Mouse (Mus musculus) intestine, embryonic 14.5 days (tissue): ENCODE data around the gene Resf1. TPM values are rescaled to one million over a fixed set of nuclear protein-coding genes. Genes with fewer than 3 reads are reported as not detected.

Experiments used
- ATAC-seq: fragments of 200-750 bp; cut with Nextera tagmentation; replicated peaks from 2 replicates; pipeline ENCODE4 v1.8.0; 2017; ENCODE audit warnings: low read depth, moderate number of reproducible peaks, moderate TSS enrichment, moderate library complexity; ENCODE audit not compliant: low FRiP score, low TSS enrichment
- DNase-seq: peaks from one replicate; pipeline ENCODE4 v3.0.0-alpha.2; 2018; ENCODE audit warnings: low spot score
- H3K27ac ChIP-seq: fragments of 300-500 bp; sonication (generic); 2 replicates; pipeline ENCODE4 v1.5.1; 2014; ENCODE audit warnings: low read depth, mild to moderate bottlenecking, control low read depth
- H3K27me3 ChIP-seq: fragments of 300-500 bp; sonication (generic); replicated peaks from 2 replicates; pipeline ENCODE4 v1.6.1; 2014; ENCODE audit warnings: low read length, control low read depth; ENCODE audit not compliant: control insufficient read depth, insufficient read depth
- H3K36me3 ChIP-seq: fragments of 300-500 bp; sonication (generic); 2 replicates; pipeline ENCODE4 v1.6.1; 2014; ENCODE audit warnings: low read length, control low read depth; ENCODE audit not compliant: control insufficient read depth, insufficient read depth
- H3K4me1 ChIP-seq: fragments of 300-500 bp; sonication (generic); replicated peaks from 2 replicates; pipeline ENCODE4 v1.6.1; 2014; ENCODE audit warnings: low read length, control low read depth, mixed read lengths; ENCODE audit not compliant: control insufficient read depth, insufficient read depth
- H3K4me2 ChIP-seq: fragments of 300-500 bp; sonication (generic); 2 replicates; pipeline ENCODE4 v1.6.1; 2014; ENCODE audit warnings: low read length
- H3K4me3 ChIP-seq: fragments of 300-500 bp; sonication (generic); 2 replicates; pipeline ENCODE4 v1.5.1; 2014; ENCODE audit warnings: low read depth, low read length, control low read depth, mixed read lengths
- H3K9ac ChIP-seq: fragments of 300-500 bp; sonication (generic); 2 replicates; pipeline ENCODE4 v1.6.1; 2014; ENCODE audit warnings: mild to moderate bottlenecking, low read length
- H3K9me3 ChIP-seq: fragments of 300-500 bp; sonication (generic); 2 replicates; pipeline ENCODE4 v1.6.1; 2016; ENCODE audit warnings: low read length, control low read depth; ENCODE audit not compliant: control insufficient read depth
- WGBS: fragments of 180-500 bp; shearing (Covaris S2); extraction: QIAGEN DNeasy Blood & Tissue Kit; methylation state at CpG from one replicate; pipeline ENCODE4 v1.1.7; 2014; 5-methylcytosine and 5-hydroxymethylcytosine counted together
- polyA plus RNA-seq: library from polyadenylated mRNA; unstranded; fragments of >200 nt; fragmentation: Nextera tagmentation; extraction: Ambion mirVana; gene quantifications from 2 replicates; pipeline ENCODE4 v1.2.1, GENCODE M21; 2014

The Resf1 gene
- polyA plus RNA-seq, 1 experiment from 2014 or later, result 45.9 TPM

DNA sequence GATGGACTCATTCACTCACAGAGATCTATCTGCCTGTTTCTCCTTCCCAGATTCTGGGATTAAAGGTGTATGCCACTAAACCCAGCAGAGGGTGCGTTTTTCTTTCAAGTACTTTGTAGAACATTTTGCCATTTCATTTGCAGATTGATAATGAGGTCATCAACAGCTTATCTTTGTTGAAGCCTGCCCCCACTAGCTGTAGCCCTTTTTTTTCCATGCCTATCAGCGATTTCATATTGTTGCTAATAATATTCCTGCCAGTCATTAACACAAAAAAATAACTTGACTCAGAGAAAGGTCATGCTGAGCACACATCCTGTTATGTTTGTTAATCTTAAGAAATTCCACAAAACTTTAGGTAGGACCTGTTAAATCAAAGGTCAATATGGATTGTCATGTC, 2.1 kb upstream of the Resf1 start:
- no peak overlapping the region for H3K4me2 ChIP-seq
- 0 out of 2 replicates have a peak, but pooled peaks cover 5% of the 10 kb centered on the region for H3K9me3 ChIP-seq
- DNase-seq (no peak), ATAC-seq (no peak)
- H3K36me3 ChIP-seq, result peaks cover 11% of the 10 kb centered on the region; the same call in 1 of the 2 replicates
- no peaks in the 10 kb centered on the region for H3K27me3 ChIP-seq
- WGBS, result 88% methylated on average over 2 of the region's 2 CpGs
- no peak overlapping the region for H3K27ac ChIP-seq
- no peak overlapping the region for H3K9ac ChIP-seq
- no peak overlapping the region for H3K4me3 ChIP-seq
- peaks cover 11% of the 10 kb centered on the region for H3K4me1 ChIP-seq

DNA sequence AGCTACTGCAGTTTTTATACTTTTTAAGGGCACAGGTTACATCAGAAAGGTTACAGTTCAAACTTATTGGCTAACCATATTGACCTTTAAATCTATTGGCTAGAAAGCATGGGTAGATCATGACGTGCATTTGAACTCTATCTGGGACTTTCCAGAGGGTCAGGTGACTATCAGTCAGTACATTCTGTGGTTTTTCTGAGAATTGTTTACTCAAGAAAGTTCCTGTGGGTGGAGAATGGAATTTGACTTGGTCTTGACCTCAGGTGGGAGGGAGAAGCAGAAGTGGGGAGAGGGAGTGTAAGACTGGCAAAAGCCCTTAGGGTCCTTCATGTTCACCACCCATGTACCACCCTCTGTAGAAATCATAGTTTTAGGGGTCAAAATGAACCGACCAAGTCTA, 1.4 kb upstream of the Resf1 start:
- Histone ChIP-seq H3K9me3 (0 out of 2 replicates have a peak, but pooled peaks cover 5% of the 10 kb centered on the region), H3K27me3 (no peaks in the 10 kb centered on the region), H3K4me3 (no peak overlapping the region), H3K4me1 (peaks cover 11% of the 10 kb centered on the region), H3K4me2 (no peak overlapping the region), H3K36me3 (peaks cover 18% of the 10 kb centered on the region), H3K27ac (no peak overlapping the region), H3K9ac (no peak overlapping the region)
- DNase-seq (no peak), ATAC-seq (no peak)
- WGBS, result 73% methylated on average over 2 of the region's 2 CpGs

DNA sequence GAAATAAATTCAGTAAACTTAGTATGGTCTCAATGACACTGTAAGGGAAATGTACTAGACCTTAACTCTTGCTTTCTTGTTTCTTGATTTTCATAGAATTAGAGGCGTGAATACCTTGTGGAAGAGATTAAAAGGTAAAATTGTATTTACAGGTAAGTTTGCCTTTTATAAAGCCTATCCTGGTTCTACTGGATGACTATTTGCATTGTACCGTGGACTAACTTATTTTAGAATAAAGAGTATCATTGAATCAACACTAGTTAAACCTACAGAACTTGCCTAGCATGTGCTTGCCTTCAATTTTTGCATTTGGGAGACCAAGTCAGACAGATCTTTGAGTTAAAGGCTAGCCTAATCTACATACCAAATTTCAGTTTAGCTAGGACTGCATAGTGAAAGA, 1.0 kb downstream of the Resf1 start:
- Histone ChIP-seq H3K27me3 (no peaks in the 10 kb centered on the region), H3K9me3 (0 out of 2 replicates have a peak, but pooled peaks cover 3% of the 10 kb centered on the region), H3K9ac (peak overlapping the region; percentile 97), H3K36me3 (peaks cover 31% of the 10 kb centered on the region), H3K27ac (peak overlapping the region; percentile 99; the same call in 1 of the 2 replicates), H3K4me2 (peak overlapping the region; percentile 86), H3K4me1 (peaks cover 11% of the 10 kb centered on the region), H3K4me3 (peak overlapping the region; percentile 92)
- WGBS, result 34% methylated on average over 2 of the region's 2 CpGs
- DNase-seq, result no peak
- ATAC-seq, result no peak

DNA sequence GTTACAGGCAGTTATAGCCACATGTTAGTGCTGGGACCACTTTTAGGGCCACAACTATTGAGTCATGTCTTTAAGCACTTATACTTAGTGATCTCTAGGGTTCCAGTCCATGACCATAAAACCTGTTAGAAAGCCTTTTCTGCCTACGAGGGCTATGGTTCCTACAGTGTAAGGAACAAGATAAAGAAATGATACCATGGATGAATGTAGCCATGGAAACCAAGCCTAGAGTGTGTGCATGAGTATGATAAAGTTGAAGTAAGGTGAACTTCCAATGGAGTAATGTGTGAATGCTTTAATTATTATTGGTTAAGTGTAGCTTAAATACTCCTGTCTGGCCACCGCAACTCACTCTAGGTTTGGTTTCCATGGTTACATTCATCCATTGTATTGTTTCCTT, 1.8 kb downstream of the Resf1 start:
- WGBS, result 81% methylated on average over 2 of the region's 2 CpGs
- DNase-seq (no peak), ATAC-seq (no peak)
- Histone ChIP-seq H3K4me3 (no peak overlapping the region; the same call in 1 of the 2 replicates), H3K36me3 (peaks cover 35% of the 10 kb centered on the region), H3K4me1 (peaks cover 11% of the 10 kb centered on the region), H3K27ac (no peak overlapping the region), H3K27me3 (no peaks in the 10 kb centered on the region), H3K4me2 (peak overlapping the region; percentile 86), H3K9me3 (no peaks in the 10 kb centered on the region), H3K9ac (no peak overlapping the region)

DNA sequence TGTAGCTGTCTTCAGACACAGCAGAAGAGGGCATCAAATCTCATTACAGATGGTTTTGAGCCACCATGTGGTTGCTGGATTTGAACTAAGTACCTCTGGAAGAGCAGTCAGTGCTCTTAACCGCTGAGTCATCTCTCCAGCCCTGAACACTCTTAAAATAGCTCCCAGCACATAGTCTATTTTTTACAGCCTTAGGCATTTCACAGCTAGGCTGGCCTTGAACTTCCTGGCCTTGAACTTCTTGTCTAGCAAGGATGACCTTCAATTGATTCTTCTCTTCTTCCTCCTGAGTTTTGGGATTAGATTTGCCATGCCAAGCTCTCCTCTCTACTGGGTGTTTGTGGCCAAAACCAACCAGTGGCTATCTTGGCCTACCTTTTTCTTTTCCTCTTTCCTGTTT, 2.6 kb downstream of the Resf1 start:
- WGBS, result 90% methylated on average over 1 of the region's 1 CpGs
- DNase-seq (no peak), ATAC-seq (no peak)
- Histone ChIP-seq H3K27me3 (no peaks in the 10 kb centered on the region), H3K36me3 (peaks cover 40% of the 10 kb centered on the region), H3K9me3 (no peaks in the 10 kb centered on the region), H3K27ac (no peak overlapping the region), H3K4me3 (no peak overlapping the region), H3K4me1 (peaks cover 11% of the 10 kb centered on the region), H3K4me2 (no peak overlapping the region), H3K9ac (no peak overlapping the region)

DNA sequence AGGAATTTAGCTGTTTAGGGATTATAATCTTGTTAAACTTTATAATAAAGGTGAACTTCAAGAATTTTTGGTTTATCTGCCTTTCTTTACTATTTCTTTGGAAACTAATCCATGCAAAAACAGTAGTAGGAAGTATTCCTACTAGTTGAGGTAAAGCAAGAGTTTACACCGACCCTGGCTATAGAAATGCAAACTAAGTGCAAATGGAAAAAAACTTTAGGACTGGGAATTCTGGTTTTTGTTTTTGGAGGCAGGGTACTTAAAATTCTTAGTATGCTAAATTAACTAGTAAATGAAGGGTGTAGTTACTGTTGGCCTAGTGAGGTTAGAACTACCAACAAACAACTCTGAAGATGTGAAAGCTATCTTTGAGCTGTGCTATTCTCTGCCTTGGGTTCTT, 3.0 kb downstream of the Resf1 start:
- Histone ChIP-seq H3K9ac (no peak overlapping the region), H3K27me3 (no peaks in the 10 kb centered on the region), H3K9me3 (no peaks in the 10 kb centered on the region), H3K27ac (no peak overlapping the region), H3K4me2 (no peak overlapping the region), H3K4me1 (peaks cover 11% of the 10 kb centered on the region), H3K4me3 (no peak overlapping the region), H3K36me3 (peaks cover 44% of the 10 kb centered on the region)
- no peak for DNase-seq
- WGBS, result 83% methylated on average over 1 of the region's 1 CpGs
- no peak for ATAC-seq

DNA sequence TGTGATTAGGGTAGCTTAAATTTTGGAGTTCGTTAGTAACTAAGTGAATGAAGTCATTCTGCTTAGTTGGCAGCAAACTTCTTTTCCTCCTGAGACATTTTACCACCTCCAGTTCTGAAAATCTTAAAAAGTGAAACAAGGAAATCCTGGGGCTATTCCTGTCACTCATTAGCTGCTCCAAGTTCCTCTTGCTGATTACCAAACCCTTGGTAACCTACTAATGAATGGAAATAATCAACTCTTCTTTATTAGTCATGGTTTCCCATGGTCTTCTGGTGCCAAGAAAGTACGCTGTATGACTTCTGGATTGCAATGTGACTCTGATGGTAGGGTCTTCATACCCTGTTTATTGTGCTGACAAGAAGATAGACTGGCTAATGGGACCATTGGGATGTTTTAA, 5.7 kb downstream of the Resf1 start:
- H3K9ac ChIP-seq, result no peak overlapping the region
- ATAC-seq (no peak), DNase-seq (no peak)
- H3K4me2 ChIP-seq, result no peak overlapping the region
- 88% methylated on average over 2 of the region's 2 CpGs for WGBS
- H3K27me3 ChIP-seq, result no peaks in the 10 kb centered on the region
- no peaks in the 10 kb centered on the region for H3K9me3 ChIP-seq
- H3K4me3 ChIP-seq, result no peak overlapping the region
- peaks cover 68% of the 10 kb centered on the region for H3K36me3 ChIP-seq
- no peak overlapping the region for H3K27ac ChIP-seq
- H3K4me1 ChIP-seq, result peaks cover 5% of the 10 kb centered on the region

DNA sequence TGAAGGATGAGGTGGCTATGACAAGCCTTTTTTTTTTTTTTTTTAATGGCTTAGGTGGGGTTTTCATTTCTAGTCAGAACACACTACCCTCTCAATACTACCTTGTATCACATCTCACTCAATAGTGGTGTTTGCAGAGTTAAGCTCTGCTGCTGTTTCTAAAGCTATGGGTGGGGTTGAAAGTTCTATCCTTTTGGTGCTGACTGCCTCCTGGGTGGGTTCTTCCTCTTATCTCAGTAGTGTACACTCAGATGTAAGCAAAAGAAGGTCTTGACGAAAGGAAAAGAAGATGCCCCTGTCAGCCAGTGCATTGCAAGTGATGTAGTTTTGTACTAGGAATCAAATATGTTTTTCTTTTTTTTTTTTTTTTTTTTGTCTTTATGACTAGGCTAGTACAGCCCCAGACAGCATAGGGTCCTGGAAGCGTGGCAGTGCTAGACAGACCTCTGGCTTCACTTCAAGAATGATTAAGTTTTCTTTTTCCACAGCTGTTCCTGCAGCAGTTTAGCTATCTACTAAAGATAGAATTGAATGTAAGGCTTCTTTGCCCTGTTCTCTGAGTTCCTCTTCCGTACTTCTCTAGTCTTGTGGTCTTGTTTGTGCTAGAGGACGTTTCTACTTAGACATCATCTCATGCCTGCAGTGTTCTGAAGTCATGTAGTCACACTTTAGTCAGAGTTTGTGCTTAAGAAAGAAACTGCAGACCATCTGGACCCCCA, 14.5 kb downstream of the Resf1 start:
- Histone ChIP-seq H3K4me3 (no peak overlapping the region), H3K4me2 (no peak overlapping the region), H3K27me3 (no peaks in the 10 kb centered on the region), H3K9ac (no peak overlapping the region), H3K9me3 (0 out of 2 replicates have a peak, but pooled peaks cover 4% of the 10 kb centered on the region), H3K27ac (no peak overlapping the region), H3K4me1 (no peaks in the 10 kb centered on the region), H3K36me3 (peaks cover 88% of the 10 kb centered on the region)
- WGBS, result 80% methylated on average over 4 of the region's 4 CpGs
- ATAC-seq (no peak), DNase-seq (no peak)

DNA sequence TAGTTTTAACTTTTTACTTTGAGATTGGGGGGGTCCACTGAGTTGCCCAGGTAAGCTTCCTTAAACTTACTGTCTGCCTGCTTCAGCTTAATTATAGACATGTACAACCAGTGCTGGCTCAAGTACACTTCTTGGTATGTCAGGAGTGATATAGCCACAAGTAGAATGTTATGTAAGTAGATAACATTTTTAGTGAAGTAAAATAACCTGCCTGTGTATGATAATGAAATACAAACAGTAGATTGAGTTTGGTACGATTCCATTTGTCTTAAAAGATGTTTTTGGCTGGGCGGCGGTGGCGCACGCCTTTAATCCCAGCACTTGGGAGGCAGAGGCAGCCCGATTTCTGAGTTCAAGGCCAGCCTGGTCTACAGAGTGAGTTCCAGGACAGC, 15.0 kb downstream of the Resf1 start:
- Histone ChIP-seq H3K4me3 (no peak overlapping the region), H3K36me3 (peaks cover 90% of the 10 kb centered on the region), H3K4me1 (no peaks in the 10 kb centered on the region), H3K4me2 (no peak overlapping the region), H3K9ac (no peak overlapping the region), H3K27ac (no peak overlapping the region), H3K27me3 (no peaks in the 10 kb centered on the region), H3K9me3 (0 out of 2 replicates have a peak, but pooled peaks cover 4% of the 10 kb centered on the region)
- ATAC-seq (no peak), DNase-seq (no peak)
- 97% methylated on average over 6 of the region's 6 CpGs for WGBS
